Mouse (Mus musculus) ES-Bruce4 (cell line): ENCODE measurements around the gene Mki67. TPM values are rescaled to one million over a fixed set of nuclear protein-coding genes. Genes with fewer than 3 reads are reported as not detected.

Experiments used
- H3K27ac ChIP-seq: 2 replicates; pipeline ENCODE4 v1.5.1; 2012; ENCODE audit warnings: low read length, inconsistent platforms; ENCODE audit not compliant: insufficient read depth
- H3K27me3 ChIP-seq: 2 replicates; pipeline ENCODE4 v1.6.1; 2012; ENCODE audit warnings: mild to moderate bottlenecking, low read length, inconsistent platforms; ENCODE audit not compliant: control insufficient read depth, poor library complexity, insufficient read depth, severe bottlenecking
- H3K36me3 ChIP-seq: 2 replicates; pipeline ENCODE4 v1.6.1; 2012; ENCODE audit warnings: inconsistent platforms, mild to moderate bottlenecking, low read length, moderate library complexity; ENCODE audit not compliant: control insufficient read depth, poor library complexity, insufficient read depth, severe bottlenecking
- H3K4me1 ChIP-seq: one replicate; pipeline ENCODE4 v1.8.1; 2011; ENCODE audit warnings: low read length; ENCODE audit not compliant: control insufficient read depth, insufficient read depth
- H3K4me3 ChIP-seq: 2 replicates; pipeline ENCODE4 v1.5.1; 2011; ENCODE audit warnings: low read depth, mild to moderate bottlenecking, low read length
- H3K9ac ChIP-seq: 2 replicates; pipeline ENCODE4 v1.6.1; 2012; ENCODE audit warnings: low read depth, mild to moderate bottlenecking, inconsistent platforms; ENCODE audit not compliant: poor library complexity, severe bottlenecking
- H3K9me3 ChIP-seq: replicated peaks from 2 replicates; pipeline ENCODE4 v1.6.1; 2012; ENCODE audit warnings: mild to moderate bottlenecking, low read length, inconsistent platforms; ENCODE audit not compliant: control insufficient read depth, poor library complexity, insufficient read depth, severe bottlenecking
- CTCF ChIP-seq: IDR thresholded peaks from one replicate; pipeline ENCODE4 v1.8.1; 2011; ENCODE audit warnings: low read depth, low read length
- EP300 ChIP-seq: IDR thresholded peaks from 2 replicates; pipeline ENCODE4 v1.6.1; 2011; ENCODE audit warnings: low read depth, low read length; ENCODE audit not compliant: insufficient read depth
- POLR2A ChIP-seq: IDR thresholded peaks from one replicate; pipeline ENCODE4 v1.8.1; 2011; ENCODE audit warnings: low read length; ENCODE audit not compliant: insufficient read depth
- polyA plus RNA-seq: library from polyadenylated mRNA; stranded (reverse); fragments of >200 nt; gene quantifications from 2 replicates; pipeline ENCODE4 v1.2.4, GENCODE M21; 2011; ENCODE audit warnings: low read depth; ENCODE audit not compliant: missing spikeins, insufficient read depth, insufficient read length

Gene Mki67
- polyA plus RNA-seq, 1 experiment: 225 TPM

DNA sequence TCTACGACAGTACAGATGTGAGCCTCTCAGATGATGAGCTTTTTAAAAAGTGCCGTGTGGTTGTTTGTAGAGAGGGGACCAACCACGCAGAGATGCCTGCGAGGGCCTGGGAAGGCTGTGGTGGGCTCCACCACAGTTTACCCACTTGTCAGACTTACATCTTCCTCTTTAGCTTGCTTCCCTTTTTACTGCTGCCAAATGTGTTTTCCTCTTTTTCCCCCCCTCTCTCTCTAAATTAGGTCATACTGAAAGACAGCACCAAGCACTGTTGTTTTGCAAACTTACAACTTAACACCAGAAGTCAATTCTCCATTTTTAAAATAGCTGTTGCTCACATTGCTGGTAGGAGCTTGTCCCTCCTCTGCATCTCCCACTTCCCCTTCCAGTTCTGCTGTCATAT lies 61.0 kb downstream of the Mki67 start:
- Histone ChIP-seq H3K4me1 (no peaks in the 10 kb centered on the region), H3K9me3 (no peaks in the 10 kb centered on the region), H3K27me3 (no peaks in the 10 kb centered on the region), H3K4me3 (no peak overlapping the region), H3K36me3 (no peaks in the 10 kb centered on the region), H3K9ac (no peak overlapping the region), H3K27ac (no peak overlapping the region)
- TF ChIP-seq EP300: no peak
- no peak for TF ChIP-seq CTCF
- no peak for TF ChIP-seq POLR2A

DNA sequence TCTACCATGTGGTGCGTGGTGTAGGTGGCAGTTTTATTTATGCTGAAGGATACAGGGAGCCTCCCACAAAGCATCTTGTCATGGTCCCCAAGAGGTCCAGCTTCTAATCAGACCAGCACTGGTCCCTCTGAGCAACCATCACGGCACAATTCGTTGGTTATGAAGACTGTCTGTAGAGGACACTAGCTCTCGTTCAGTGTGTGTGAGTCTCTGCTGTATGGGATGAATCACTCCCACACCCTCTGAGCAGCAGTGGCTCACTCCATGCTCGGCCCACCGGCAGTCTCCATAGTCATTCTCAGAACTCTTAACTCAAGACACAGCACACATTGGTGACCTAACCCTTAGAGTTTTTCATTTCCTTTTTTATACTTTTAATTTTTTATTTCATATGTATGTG lies 61.9 kb downstream of the Mki67 start:
- Histone ChIP-seq H3K36me3 (no peaks in the 10 kb centered on the region), H3K9ac (no peak overlapping the region), H3K27me3 (no peaks in the 10 kb centered on the region), H3K4me1 (no peaks in the 10 kb centered on the region), H3K9me3 (no peaks in the 10 kb centered on the region), H3K4me3 (no peak overlapping the region), H3K27ac (no peak overlapping the region)
- TF ChIP-seq CTCF (no peak), EP300 (no peak), POLR2A (no peak)

DNA sequence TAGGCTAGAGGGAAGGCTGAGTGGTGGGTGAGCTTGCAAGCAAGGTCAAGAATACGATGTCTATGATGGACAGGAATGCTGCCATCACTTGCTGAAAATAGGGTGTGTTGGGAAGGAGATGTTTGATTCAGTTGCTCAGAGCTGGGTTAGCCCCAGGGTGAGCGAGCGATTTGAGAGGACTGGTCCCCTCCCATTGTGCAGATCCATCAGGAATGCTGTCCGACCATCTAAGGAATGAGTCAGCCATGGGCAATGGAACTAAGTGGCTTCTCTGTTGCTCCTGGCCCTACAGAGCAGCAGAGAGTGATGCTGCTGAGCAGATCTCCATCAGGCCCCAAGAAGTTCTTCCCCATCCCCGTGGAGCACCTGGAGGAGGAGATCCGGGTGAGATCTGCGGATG lies 62.6 kb downstream of the Mki67 start:
- no peaks in the 10 kb centered on the region for H3K27me3 ChIP-seq
- H3K4me3 ChIP-seq: no peak overlapping the region
- no peak overlapping the region for H3K9ac ChIP-seq
- TF ChIP-seq EP300: no peak
- no peak for TF ChIP-seq CTCF
- TF ChIP-seq POLR2A: no peak
- H3K9me3 ChIP-seq: no peaks in the 10 kb centered on the region
- no peak overlapping the region for H3K27ac ChIP-seq
- no peaks in the 10 kb centered on the region for H3K36me3 ChIP-seq
- no peaks in the 10 kb centered on the region for H3K4me1 ChIP-seq

DNA sequence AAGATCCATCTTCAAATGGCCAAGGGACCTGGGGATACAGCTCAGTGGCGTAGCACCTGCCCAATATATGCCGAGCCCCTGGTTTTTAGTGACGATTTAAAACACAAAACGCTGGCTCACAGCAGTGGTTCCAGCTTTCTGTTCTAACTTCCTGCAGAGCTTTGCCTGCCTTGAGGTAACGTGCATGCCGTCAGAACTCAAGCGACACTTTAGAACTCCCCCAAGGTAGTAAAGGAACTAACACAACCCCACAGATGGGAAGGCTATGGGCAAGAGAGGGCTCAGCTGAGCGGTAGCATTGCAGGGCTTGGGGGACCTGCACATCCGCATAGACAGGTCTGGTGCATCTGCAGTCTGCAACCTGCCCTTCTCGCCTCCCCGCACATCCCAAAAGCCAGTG lies 63.4 kb downstream of the Mki67 start:
- Histone ChIP-seq H3K9me3 (no peaks in the 10 kb centered on the region; the same call in 1 of the 2 replicates), H3K4me1 (no peaks in the 10 kb centered on the region), H3K27ac (no peak overlapping the region), H3K27me3 (no peaks in the 10 kb centered on the region), H3K4me3 (no peak overlapping the region), H3K9ac (no peak overlapping the region), H3K36me3 (no peaks in the 10 kb centered on the region)
- TF ChIP-seq EP300 (no peak), POLR2A (no peak), CTCF (no peak)

DNA sequence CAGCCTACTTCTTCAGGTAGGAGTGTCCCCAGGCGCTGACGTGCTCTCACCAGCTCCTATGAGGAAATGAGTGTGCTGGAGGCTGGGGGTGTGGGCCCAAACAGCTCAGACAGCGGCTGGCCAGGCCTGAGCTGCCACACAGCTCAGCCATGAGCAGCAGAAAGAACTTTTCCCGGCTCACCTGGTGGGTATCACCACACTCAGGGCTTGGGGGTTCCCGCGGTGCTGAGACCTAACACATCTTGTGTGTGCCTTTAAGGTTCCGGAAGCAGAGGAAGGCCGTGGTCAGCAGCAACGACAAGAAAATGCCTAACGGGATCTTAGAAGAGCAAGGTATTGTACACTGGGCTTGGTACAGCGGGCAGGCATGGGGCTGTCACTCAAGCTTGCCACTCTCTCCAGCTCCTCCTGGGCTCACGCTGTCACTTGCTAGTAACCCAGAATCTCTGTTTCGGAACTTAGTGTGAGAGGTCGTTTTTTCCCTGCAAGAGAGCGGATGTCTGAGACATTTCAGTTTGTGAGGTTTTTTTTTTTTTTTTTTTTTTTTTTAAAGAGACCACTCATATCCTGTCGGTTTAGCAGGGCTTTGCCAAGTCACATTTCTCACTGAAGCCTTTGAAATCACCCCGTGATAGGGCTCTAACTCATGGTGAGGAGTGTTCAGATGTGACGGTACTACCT lies 64.2 kb downstream of the Mki67 start:
- Histone ChIP-seq H3K27me3 (no peaks in the 10 kb centered on the region), H3K4me1 (no peaks in the 10 kb centered on the region), H3K27ac (no peak overlapping the region), H3K9ac (no peak overlapping the region), H3K4me3 (no peak overlapping the region), H3K9me3 (no peaks in the 10 kb centered on the region; the same call in 1 of the 2 replicates), H3K36me3 (no peaks in the 10 kb centered on the region)
- TF ChIP-seq EP300 (no peak), POLR2A (no peak)

DNA sequence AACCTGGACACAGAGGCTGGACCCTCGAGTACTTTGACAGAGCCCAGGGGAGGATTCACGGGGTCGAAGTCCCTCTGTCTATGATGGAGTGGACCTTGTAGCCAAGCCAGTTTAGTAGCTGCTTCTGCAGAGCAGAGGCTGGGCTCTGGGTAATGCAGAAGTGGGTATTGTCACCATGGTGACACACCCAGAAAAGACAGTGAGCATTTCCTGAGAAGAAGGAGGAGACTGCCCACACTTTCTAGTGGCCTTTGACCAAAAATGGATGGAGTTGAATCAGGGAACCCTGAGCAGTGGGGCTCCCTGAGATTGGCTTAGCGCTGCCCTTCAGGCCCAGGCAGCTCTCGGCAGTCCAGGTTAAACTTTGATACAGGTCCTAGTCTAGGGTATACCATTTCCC lies 66.1 kb downstream of the Mki67 start:
- Histone ChIP-seq H3K9me3 (no peaks in the 10 kb centered on the region; the same call in 1 of the 2 replicates), H3K4me3 (no peak overlapping the region), H3K27ac (no peak overlapping the region), H3K36me3 (no peaks in the 10 kb centered on the region), H3K9ac (no peak overlapping the region), H3K4me1 (no peaks in the 10 kb centered on the region), H3K27me3 (no peaks in the 10 kb centered on the region)
- TF ChIP-seq EP300 (no peak), CTCF (no peak), POLR2A (no peak)
